Mouse (Mus musculus): ENCODE measurements around the gene Tsr1.
A peak's percentile ranks its signal among the peaks of the same experiment; 100 is the strongest.

Gene Tsr1

DNA sequence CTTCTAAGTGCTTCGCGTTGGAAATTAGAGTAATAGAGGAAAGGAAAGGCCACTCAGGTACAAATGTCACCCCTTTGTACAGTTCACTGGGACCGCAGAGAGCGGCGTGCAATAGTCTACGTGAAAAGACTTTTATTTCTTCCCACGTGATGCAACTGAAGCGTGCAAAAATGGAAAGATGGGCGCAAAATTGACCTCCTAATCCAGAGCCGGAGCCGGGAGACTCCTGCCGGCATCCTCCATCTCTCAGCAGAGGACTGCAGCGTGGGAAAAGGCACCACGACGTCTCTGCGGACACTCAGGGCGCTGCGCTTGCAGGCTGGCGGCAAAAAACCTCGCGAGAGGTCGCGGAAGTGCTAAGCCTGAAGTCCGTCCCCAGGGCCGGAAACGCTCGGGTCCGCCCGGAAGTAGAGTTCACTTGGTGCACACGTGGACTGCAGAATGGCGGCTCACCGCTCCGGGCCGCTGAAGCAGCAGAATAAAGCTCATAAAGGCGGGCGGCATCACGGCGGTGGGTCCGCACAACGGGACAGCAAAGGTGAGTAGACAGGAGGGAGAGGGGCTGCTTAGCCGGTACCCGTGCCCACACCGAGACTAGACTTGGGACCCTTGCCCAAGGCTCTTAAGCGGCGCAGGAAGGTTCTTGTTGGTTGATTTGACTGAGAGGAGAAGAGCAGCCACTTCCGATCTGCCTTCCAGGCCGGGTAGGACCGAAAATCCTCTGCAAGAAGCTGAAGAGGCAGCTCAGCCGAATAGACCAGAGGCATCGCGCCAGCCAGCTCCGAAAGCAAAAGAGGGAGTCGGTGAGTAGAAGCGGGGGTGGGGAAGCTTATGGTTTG is at the start of gene Tsr1:
TSS of gene Tsr1 (plus strand) at position 394 of the 839 bp plus-strand sequence.
- peak; percentile 86 for DNase-seq

DNA sequence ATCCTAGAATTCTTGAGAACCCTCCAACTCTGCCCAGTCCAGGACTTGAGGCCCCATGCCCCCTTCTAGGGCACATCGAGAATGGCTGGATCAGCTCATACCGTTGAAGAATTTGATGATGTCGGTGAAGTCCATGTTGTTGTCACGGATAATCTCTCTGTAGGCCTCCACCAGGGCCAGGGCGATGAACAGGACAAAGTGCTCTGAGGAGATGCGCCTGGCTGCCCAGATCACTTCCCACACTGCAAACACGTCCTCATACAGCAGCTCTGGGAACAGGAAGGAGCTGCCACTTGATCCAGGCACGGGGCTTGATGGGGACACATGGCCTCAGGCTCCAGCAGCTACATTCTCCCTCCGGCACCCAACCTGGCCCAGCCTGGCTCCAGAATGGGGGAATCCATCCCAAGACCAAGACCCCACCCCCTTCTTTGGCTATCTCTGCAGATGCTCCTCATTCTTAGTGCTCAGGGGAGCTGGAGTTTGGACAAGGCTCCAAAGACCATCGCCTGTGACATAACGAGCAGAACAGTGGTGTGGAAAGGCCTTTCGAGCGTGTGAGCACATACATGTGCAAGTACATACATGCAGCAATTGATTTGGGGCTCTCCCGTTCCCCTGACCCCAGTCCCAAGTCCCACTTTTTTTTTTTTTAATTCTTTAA is 46.7 kb upstream of the Tsr1 start:
- DNase-seq: no peak

DNA sequence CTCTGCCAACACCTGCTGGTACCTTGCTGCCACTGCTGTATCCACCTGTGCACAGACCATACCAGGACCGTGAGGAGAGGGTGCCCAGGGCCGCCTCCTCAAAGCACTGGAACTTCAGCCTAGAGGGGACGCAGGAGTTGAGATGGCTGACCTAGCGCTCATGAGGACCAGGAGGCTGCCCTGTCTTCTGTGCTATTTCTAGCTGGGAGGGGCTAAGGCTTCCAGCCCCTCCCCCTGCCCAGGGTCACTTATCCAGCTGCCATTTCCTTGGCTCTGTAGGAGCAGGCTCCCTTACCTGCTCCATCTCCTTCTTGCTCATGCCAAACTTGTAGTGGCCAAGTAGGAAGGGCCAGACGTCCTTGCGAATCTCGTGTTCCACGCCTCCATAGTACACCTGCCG is 40.1 kb upstream of the Tsr1 start:
- no peak for DNase-seq

DNA sequence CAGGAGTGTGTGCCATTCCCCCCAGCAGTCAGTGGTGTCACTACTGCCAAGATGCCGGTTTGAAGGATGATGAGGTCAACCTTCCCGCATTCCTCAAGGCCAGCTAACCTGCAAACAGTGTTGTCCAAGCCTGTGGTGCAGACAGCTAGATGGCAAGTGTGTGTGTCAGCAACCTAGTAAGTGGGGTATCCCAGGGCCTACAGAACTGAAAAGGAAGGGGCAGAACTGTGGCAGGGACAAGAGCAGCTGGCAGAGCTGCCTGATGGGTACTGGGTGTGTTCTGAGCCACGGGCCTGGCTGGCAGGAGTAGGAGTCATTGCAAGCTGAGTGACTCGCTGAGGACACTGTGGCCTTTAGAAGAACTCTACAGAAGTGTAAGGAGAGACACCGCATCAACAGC is 35.7 kb upstream of the Tsr1 start:
- no peak for DNase-seq

DNA sequence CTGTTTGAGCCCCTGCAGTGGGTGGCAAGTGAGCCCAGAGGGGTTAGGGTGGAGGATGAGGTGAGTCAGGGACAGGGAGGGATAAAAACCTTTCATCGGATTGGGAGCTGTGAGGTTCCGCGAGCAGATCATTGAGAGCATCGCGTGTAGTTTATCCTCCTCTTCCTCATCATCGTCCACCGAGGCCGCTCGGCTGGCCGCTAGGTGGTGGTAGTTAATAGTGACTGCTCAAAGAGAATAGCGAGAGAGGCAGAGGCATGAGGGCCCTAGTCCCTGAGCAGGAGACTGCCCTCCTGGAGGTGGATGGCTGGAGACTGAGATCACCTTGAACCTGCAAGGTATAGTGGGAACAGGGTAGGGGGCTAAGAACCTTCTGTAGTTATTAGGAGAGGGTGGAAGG is 34.4 kb upstream of the Tsr1 start:
- DNase-seq: no peak

DNA sequence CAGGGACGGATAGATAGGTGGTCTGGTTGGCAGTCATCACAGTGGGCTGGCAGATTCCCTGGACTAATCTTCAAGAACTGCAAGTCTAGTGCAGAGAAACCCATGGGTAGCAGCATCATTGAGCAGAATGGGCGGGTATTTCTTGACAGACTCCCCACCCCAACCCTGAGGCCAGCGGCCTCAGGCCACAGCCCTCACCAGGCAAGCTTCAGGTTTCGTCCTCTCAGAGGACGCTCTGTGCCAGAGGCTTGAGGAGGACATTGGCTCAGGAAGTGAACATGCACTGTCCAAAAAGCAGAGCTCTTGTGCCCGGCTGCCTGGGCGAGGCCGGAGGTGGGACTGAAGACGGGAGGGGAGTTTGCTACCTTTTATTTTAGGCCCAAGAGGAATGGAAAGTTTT is 33.5 kb upstream of the Tsr1 start:
- no peak for DNase-seq

DNA sequence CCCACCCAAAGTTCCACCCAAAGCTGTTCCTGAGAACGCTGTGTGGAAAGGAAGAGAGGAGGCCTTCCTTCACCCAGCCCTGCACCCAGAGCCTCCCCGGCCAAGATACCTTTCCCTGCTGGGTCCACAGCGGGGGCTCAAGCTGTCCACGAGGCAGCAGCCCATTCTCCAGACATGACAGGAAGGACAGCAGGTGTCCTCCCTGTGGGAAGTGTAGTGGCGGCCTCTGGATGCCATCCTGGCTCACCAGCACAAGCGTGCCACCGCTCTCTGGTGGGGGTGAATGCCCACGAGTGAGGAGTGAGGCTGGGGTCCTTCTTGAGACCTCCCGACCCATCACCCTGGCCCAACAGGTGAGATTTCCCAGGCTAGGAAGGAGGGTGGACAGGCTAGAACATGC is 32.6 kb upstream of the Tsr1 start:
- no peak for DNase-seq

DNA sequence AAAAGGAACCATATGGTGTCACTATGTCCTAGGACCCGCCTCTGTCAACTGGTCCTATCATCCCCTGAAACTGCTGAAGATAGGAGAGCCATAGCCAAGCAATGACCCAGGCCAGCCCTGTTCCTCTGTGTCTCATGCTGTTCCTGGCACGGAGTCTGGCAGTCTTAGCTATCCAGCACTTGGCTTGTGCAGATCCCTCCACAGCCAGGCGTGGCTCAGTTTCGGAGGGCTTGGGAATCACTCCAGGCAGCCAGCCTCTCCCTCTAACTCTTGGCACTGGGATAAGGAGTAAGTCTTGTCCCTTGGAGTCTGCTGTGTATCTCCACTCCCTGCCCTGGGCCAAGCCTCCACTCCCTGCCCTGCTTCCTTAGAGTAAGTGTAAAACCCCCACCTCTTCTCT is 31.2 kb upstream of the Tsr1 start:
- DNase-seq: peak; percentile 93

DNA sequence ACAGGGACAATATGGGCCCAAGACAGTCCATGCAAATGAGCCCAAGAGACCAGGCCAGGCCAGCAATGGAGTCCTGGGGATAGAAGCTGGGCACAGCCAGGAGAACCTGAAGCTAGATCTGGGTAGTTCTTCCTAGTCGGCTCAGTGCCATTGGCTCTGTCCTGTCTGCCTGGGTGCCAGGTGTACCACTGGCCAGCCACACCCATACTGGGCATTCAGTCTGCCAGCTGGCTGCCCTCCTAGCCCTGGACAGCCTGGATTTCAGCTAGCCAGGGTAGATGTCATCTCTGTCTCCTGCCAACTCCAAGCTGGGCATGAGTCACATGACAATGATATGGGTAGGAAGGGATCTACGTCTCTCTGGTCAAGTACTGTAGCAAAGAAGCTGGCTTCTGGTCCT is 30.7 kb upstream of the Tsr1 start:
- DNase-seq: peak; percentile 96

DNA sequence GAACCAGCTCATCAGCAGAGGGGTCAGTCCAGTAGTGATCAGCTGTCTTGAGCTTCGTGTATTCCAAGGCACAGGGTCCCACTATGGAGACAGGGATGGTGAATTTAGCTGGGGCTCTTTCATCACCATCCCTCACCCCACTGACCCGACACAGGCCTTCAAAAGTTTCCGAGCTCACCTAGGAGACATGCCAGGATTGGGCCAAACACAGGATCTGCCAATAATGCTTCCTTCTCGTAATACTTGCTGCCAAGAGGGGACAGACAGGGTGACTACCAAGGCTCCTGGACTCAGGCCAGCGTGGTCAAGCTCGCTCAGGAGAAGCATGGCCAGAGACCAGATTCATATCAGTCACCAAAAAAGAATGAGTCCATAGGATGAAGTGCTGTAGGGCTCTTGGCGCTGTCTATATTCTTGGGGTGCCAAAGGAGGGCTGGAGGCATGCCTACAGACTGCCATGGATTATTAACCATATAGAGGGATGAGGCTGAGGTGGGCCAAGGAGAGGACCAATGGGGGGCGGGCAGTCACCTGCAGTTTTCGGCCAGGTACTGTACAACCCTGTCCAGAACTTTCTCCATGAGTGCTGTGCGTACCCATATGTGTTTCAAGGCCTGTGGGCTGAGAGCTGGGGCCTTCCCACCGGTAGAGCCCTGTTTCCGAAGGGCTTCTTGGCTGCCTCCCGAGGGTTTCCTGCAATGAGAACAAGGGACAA is 29.7 kb upstream of the Tsr1 start:
- DNase-seq: peak; percentile 66

DNA sequence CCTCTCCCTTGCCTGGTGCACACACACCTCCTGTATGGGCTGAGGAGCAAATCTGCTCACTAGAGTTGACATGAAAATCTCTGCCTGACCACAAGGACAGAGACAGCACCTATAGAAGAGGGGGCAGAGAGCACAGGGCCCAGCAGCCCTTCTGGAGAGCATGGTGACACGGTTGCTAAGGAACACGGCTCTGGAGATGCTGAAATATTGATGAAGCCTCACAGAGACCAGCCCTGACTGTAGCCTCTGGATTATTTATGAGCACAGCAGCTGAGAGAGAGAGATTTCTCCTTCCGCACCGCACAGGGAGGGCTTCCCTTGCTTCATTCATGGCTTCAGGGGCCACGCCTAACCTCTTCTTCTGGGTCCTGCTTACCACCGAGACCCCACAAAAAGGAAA is 28.3 kb upstream of the Tsr1 start:
- no peak for DNase-seq

DNA sequence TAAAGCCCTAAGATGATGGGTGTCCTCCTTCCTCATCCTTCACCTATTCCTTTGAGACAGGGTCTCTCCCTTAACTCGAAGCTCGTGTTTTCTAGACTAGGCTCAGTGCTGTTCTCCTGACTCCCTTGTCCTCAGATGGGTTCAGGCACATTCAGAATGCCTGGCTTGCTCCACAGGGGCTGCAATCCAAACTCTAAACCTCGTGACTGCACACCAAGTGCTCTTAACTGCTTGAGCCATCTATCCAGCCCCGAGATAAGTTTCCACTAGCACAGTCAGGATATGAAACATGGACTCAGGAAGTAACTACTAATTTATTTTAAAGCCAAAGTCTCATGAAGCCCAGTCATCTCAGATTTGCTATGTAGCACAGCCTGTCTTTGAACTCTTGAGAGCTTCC is 27.3 kb upstream of the Tsr1 start:
- no peak for DNase-seq

DNA sequence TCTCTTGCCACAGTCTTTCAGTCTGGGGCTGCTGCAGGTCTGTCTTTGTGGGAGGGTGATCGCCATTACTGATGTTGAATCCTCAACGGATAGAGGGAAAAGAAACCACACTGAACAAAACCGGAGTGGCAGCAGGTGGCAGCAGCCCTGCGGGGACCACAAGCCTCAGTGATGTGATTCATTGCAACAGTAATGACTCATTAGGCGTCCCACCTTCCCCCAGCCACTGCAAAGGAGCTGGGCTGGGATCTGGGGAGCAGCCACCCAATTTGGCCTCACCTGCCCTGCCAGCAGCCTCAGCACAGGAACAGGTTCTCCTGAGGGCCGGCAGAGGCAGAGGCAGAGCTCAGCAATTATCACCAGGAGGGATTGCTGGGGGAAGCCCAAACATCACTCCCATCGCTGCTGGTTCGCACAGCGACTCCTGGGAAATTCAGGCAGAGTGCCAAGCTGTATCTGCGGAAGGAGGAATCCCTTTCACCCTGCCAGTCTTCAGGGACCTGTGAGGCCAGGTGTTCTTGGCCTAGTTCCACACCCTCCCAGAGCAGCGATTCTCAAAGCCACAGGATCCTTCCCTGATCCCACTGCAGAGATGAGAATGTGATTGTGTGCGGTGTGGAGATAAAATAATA is 26.8 kb upstream of the Tsr1 start:
- DNase-seq: no peak

DNA sequence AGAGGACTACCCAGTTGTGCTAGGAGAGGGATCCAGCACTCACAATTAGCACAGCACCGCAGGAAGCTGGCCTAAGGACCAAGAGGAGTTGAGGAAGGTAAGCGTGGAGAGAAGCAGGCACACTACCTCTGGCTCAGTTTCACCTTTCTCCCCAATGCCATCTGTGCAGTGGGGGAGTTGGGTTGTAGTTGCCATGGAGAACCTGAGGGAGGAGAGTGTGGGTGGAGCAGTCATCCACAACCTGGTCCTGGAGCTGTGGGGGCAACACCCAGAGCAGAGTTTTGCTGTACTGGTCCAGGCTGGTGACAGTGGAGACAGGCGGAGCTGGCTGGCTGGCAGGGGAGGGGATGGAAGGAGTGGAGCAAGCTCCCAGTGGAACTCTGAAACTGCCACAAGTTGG is 23.2 kb upstream of the Tsr1 start:
- peak; percentile 66 for DNase-seq

DNA sequence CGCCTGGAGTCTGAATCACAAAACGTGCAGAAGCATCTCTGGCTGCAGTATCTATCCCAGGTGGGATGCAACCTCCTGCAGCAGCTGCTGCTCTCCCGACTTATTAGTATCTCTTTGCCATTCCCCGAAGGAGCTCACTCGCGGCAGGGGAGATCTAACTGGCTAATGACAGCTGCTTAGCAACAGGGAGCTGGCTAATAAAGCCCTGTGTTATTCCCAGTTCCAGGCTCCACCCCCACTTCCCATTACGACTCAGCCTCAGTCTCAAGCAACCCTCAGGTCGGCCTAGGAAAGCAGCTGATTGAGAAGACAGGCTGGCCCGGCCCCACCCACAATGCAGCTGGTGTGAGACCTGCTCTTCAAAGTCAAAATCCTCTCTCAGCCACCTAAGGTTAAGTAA is 21.1 kb upstream of the Tsr1 start:
- peak; percentile 75 for DNase-seq

DNA sequence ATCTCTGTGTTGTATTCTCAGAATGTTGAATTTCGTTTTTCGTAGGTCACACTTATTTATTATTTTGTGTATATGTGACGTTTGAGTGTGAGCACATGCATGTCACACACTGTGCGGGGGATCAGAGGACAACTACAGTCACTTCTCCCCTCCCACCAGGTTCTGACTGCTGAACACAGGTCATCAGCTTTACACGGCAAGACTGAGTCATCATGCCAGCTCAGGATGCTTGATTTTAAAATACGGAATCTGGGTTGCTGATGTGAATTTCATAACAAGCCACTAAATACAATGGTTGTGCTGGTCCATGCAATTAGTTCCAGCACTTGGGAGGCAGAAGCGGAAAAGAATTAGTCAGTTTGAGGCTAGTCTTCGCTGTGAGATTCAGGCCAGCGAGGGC is 16.9 kb upstream of the Tsr1 start:
- no peak for DNase-seq

DNA sequence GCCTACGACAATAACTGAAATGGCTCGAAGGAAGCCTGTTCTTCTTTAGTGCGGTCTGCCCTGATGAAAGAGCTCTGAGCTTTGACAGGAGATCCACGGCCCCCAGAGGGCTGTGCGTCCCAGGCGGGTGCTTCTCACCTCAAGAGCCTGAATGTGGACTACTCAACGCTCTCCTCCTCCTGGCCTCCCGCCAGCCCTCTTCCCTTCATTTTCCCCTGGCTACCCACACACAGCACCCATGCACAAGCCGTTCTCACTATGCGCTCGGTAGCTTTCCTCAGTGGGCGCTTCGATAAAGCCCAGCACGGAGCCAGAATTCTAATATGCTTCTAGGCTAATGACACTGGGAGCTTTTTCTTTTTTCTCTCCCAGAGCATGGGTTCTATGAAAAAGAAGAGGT is 15.9 kb upstream of the Tsr1 start:
- no peak for DNase-seq

DNA sequence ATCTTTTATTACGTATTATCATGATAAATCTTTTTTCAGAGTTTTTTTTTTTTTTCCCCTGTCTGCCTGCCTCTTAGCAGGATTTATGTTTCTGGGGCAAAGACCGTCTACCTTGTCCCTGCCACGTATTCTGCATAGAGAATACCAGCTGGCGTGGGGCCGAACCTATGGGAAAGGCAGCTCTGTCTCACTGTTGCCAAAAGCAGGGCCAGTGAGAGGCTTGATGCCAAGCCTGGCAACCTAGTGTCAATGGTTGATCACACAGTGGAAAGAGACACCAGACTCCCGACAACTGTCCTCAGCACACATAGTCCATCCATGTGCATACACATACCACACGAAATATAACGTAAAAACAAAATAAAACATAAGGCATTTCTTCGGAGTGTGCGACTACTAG is 14.8 kb upstream of the Tsr1 start:
- peak; percentile 79 for DNase-seq

DNA sequence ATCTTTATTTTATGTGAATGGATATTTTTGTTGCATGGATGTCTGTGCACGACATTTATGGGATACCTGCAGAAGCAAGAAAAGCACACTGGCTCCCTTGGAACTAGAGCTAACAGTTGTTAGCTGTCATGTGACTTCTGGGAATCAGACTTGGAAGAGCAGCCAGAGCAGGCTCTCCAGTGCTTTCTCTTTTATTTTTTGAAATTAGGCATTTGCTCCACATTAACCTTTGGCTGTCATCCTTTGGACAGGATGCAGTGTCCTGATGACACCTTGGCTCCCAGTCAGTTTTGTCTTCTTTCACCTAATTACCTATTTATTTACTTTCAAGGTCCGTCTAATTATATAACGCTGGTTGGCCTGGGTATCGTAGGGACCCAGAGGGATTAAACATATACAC is 3.3 kb upstream of the Tsr1 start:
- peak; percentile 48 for DNase-seq

DNA sequence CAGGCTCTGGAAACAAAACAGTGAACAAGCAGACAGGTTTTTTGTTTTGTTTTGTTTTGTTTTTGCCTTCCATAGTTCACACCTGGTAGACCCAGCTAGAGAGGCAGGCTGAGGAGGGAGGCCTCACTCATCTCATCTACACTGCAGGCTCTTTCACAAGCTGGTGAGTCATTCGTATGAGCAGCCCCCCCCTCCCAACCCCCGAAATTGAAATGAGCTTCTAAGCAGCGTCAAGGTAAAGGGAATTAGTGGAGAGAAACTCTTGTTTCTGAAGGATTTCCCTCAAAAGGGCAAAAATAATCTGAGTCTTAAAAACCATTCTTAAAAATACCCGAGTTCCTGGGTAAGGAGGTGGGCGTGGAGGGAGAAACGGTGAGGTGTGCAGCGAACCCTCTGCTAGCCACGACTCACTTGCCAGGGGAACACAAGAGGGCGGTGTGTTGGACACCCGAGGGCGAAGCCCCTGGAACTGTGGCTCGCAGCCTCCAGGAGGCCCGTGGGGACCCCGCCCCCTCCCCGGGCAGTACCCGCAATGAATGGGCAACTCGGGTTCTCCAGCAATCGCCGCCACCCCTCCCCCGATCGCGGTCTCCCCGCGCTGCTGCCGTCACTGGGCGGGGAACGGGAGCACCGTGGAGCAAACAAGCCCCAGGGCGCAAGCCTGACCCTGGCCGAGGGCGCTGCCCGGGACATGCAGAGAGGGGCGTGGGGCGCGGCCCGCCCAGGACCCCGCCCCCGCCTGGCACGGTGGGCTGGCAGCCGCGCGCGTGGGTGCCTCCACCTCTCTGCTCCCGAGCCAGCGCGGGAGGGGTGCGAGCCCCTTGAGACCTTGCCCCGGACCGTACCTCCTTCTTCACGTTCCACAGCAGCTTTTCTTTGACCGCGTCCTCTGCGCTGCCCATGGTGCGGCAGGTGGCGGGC is 1.6 kb upstream of the Tsr1 start:
- DNase-seq: peak; percentile 71

DNA sequence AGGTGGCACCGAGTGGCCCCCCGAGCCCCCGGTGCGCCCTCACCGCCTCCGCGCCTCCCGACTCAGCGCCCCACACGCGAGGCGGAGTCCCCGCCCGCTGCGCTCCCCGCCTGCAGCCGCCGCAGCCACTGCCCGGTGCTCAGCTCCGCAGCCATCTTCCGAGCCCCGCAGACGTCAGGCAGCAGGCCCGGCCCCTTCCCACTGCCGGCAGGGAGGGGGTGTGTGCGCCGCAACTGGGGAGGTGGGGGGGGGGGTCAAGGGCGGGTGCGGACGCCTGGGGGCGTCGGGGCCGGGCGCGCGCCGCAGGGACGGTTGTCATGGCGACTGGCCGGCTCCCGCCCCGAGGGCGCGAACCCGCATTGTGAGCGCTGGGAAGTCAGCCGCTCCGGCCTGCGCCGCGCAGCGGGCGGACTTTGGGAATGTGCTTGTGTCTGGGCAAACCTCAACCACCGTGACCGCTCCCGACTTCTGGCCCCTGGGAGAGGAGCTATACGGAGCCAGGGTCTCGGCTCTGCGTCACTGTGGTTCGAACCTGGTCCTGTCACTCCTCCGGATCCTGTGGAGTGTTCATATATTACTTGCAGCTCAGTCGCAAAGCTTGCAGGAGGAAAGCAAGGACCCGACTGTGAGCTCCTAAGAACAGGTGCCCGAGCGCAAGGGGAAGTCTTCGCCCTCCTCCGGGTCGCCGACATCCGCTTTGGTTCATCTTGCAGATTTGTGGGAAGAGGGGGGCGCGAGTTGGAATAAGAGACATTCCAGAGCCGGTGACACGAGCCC is 782 bp upstream of the Tsr1 start, which contains the start of gene Sgsm2:
TSS of gene Sgsm2 (minus strand) at position 160 of the 777 bp plus-strand sequence.
- DNase-seq: peak; percentile 62

DNA sequence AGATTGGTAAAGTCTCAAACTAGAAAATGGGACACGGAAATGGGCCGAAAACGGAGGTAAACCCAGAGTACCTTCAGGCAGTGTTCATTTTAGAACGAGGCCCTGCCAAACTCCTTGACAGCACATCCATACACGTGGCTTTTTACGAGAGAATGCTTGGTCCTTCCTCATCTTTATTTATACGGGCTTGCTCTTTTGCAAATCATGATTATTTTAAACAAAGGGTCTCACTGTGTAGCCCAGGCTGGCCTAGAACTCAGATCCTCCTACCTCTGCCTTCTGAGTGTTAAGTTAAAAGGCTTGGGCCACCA is 601 bp downstream of the Tsr1 start:
- DNase-seq: no peak

Measured in cerebellum, adult 9-10 months (tissue).